Mouse (Mus musculus): ENCODE measurements around the gene Endog. TPM values are rescaled to one million over a fixed set of nuclear protein-coding genes. Genes with fewer than 3 reads are reported as not detected.
"Not testable (repeated sequence)": the region's sequence is repeated elsewhere in the genome, so short reads cannot be mapped to it uniquely, and the experiment has no call there.

The Endog gene
- polyA plus RNA-seq, 1 experiment from 2014 or later: 16.7 TPM

DNA sequence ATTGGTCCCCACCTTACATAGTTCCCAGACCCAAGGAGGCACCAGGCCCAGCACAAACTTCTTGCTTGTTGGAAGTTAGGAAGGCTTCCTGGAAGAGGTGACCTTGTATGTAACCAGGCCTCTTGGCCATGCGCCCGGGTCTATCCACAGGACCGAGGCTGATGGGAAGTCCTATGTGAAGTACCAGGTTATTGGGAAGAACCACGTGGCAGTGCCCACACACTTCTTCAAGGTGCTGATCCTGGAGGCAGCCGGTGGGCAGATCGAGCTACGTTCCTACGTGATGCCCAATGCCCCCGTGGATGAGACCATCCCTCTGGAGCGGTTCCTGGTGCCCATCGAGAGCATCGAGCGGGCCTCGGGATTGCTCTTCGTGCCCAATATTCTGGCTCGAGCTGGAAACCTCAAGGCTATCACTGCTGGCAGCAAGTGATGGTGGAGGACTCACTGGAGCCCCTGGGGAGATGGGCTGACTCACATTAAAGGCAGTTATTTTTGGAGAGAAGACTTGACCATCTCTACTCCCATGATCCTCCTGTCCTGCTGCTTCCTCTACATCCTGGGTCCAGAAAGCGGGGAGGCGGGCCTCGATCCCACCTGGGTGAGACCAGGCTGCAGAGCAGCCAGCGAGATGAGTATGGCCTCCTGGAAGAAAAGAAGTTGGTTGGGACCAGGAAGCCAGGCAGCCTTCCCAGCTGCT, 2.4 kb downstream of the Endog start:
- peaks cover 21% of the 10 kb centered on the region for H3K4me1 ChIP-seq
- no peak overlapping the region for H3K27ac ChIP-seq
- H3K4me2 ChIP-seq: no peak overlapping the region
- no peaks in the 10 kb centered on the region; the same call in 1 of the 2 replicates for H3K9me3 ChIP-seq
- ATAC-seq (ENCODE audit: borderline replicate concordance, extremely low read depth, low FRiP score, low TSS enrichment): no peak
- no peak overlapping the region for H3K9ac ChIP-seq
- H3K27me3 ChIP-seq: no peaks in the 10 kb centered on the region
- 93% methylated on average over 20 of the region's 20 CpGs for WGBS
- H3K36me3 ChIP-seq: peaks cover 47% of the 10 kb centered on the region
- no peak overlapping the region for H3K4me3 ChIP-seq

DNA sequence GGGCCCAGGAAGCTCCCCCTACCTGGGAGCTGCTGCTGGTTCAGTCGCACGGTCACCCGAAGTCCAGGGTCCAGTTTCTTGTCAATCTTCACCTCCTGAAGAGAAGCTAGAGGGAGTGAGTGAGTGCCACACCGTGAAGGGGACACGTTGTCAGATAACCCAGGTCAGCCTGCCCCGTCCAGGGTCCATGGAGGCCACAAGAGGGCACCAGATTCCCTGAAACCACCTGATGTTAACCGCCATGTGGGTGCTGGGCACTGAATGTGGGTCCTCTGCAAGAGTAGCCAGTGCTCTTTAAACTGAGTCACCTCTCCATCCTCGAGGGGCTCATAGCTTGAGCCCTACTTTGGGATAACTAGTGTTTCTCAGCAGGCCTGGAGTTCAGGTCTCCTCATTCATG, 4.6 kb downstream of the Endog start:
- Histone ChIP-seq H3K27me3 (no peaks in the 10 kb centered on the region), H3K36me3 (peaks cover 47% of the 10 kb centered on the region), H3K9me3 (no peaks in the 10 kb centered on the region), H3K4me2 (no peak overlapping the region), H3K9ac (no peak overlapping the region), H3K4me1 (peaks cover 21% of the 10 kb centered on the region), H3K4me3 (no peak overlapping the region), H3K27ac (no peak overlapping the region)
- ATAC-seq (ENCODE audit: borderline replicate concordance, extremely low read depth, low FRiP score, low TSS enrichment): no peak
- 84% methylated on average over 8 of the region's 8 CpGs for WGBS

DNA sequence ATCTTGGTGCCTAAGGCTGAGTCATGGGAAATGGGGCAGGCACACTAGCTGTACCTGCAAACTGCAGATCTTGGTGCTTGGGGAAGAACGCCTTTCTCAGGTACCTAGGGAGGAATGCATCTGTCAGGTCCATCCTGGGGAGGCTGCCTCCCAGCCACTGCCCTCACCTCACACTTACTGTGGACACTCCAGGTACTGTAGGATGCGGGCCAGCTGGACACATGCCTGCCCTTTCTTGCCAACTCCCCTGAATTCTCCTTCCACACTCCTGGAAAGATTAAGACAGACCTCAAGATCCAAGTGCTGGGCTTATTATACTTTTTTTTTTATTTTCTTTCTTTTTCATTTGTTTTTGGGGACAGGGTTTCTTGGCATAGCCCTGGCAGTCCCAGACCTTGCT, 5.3 kb downstream of the Endog start:
- no peak for ATAC-seq (ENCODE audit: borderline replicate concordance, extremely low read depth, low FRiP score, low TSS enrichment)
- no peaks in the 10 kb centered on the region for H3K27me3 ChIP-seq
- no peaks in the 10 kb centered on the region for H3K9me3 ChIP-seq
- H3K36me3 ChIP-seq: peaks cover 47% of the 10 kb centered on the region
- no peak overlapping the region for H3K4me2 ChIP-seq
- H3K4me3 ChIP-seq: no peak overlapping the region
- H3K9ac ChIP-seq: no peak overlapping the region
- WGBS: 86% methylated on average over 2 of the region's 2 CpGs
- H3K4me1 ChIP-seq: peaks cover 21% of the 10 kb centered on the region
- H3K27ac ChIP-seq: no peak overlapping the region

DNA sequence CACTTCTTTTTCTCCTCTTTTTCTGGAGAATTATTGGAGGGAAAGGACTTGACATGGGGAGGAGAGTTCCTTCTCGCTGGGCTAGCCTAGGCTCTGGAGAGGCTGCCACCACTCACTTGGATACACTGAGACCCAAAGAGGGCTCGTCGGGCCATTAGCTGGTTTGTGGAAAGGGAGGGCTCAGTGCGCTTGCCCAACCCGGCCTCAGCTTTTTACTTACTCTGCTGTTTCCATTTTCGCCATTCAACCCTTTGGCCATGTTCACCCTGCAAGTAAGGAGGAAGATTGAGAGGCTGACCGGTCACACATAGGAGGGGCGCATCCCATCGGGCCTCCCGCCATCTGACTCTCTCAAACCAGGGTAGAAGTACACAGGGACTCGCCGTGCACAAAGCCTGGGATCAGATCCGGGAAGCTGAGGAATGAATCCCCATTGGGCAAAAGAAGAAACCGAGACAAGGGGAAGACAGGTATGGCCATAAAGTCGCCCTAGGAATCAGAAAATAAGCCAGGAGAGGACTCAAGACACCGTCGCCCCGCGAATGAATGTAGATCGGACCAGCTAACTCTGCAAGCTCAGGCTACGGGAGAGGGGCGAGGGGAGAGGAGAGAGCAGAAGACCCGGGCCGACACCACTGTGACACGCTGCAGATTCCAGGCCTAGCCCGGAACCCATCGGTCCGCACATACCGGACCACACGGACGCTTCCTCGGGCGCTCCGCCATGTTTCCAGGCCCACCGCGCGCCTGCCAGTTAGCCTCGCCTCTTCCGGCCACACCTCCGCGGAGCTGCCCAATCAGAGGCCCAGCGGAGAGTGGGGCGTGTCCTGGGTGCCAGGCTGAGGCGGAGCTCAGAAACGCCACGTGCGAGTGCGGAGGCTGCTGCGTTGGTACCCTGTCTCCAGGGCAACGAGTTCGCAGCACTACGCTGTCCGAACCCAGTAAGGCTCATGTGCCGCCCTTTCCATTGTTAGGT, 6.7 kb downstream of the Endog start, which contains the start of gene Spout1:
Gene Spout1, minus strand, starts transcription at position 760 of the 976 bp plus-strand sequence.
- Histone ChIP-seq H3K27ac (no peak within 1 kb of the TSS), H3K27me3 (no peaks in the 10 kb centered on the region), H3K4me2 (peak within 1 kb of the TSS; percentile 84), H3K36me3 (peaks cover 41% of the 10 kb centered on the region), H3K4me3 (peak within 1 kb of the TSS; percentile 76), H3K4me1 (peaks cover 14% of the 10 kb centered on the region), H3K9ac (peak within 1 kb of the TSS; percentile 69), H3K9me3 (no peaks in the 10 kb centered on the region)
- peak; percentile 98 for ATAC-seq (ENCODE audit: borderline replicate concordance, extremely low read depth, low FRiP score, low TSS enrichment)
- 2% methylated on average over 54 of the region's 54 CpGs for WGBS

DNA sequence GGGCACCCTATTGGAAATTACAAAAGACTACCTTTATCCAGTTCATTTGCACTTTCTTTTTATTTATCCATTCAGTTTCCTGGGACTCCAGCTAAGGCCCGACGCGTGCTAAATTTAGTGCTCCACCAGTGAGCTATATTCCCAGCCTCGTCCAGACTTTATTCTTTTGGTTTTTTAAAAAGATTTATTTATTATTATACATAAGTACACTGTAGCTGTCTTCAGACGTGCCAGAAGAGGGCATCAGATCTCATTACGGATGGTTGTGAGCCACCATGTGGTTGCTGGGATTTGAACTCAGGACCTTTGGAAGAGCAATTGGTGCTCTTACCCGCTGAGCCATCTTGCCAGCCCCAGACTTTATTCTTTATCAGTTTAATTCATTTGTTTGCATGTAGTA, 7.4 kb downstream of the Endog start:
- not testable (repeated sequence) for H3K9ac ChIP-seq; ATAC-seq (ENCODE audit: borderline replicate concordance, extremely low read depth, low FRiP score, low TSS enrichment); H3K9me3 ChIP-seq; H3K27ac ChIP-seq; H3K27me3 ChIP-seq
- Histone ChIP-seq H3K4me1 (peaks cover 14% of the 10 kb centered on the region), H3K4me2 (peak overlapping the region; percentile 84), H3K4me3 (peak overlapping the region; percentile 76), H3K36me3 (peaks cover 34% of the 10 kb centered on the region)
- WGBS: 47% methylated on average over 7 of the region's 7 CpGs

DNA sequence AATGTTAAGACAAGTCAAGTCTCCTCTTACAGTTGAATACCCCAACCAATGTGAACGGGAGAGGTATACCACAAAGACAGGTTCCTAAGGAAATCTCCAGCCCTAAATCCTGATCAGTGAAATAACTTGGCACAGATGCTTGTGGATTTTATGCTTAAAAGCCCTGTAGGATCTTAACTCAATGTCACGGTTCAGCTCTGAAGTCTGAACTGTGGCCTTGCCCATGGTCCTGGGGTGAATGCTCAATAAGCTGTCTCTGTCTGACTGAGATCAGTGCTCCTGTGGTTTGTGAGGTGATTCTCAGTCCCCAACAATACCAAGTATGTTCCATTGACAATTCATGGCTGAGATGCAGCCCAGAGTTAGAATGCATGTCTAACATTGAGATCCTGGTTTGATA, 11.1 kb downstream of the Endog start:
- no peaks in the 10 kb centered on the region for H3K9me3 ChIP-seq
- ATAC-seq (ENCODE audit: borderline replicate concordance, extremely low read depth, low FRiP score, low TSS enrichment): no peak
- H3K4me3 ChIP-seq: no peak overlapping the region
- H3K4me1 ChIP-seq: peaks cover 8% of the 10 kb centered on the region
- H3K9ac ChIP-seq: no peak overlapping the region
- no peak overlapping the region for H3K27ac ChIP-seq
- H3K27me3 ChIP-seq: no peaks in the 10 kb centered on the region
- H3K4me2 ChIP-seq: no peak overlapping the region
- H3K36me3 ChIP-seq: 0 out of 2 replicates have a peak, but pooled peaks cover 4% of the 10 kb centered on the region
- WGBS: 88% methylated on average over 2 of the region's 2 CpGs

DNA sequence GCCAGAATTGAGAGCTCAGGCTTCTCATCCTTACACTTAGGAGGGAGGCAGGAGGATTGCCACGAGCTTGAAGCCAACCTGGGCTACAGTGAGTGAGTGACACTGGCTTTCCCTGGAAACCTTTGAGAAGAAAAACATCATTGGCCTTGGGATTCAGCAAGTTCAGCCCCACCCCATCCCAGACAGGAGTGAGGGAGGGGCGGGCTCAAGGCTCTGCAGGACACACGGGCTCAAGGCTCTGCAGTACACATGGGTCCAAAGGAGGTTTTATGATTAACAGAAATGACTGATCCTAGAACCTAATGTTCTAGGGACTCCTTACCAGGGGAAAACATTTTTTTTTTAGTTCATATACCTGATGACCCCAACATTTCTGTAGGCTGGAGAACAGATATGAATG, 12.4 kb downstream of the Endog start:
- H3K4me3 ChIP-seq: no peak overlapping the region
- no peak overlapping the region for H3K27ac ChIP-seq
- 0 out of 2 replicates have a peak, but pooled peaks cover 4% of the 10 kb centered on the region for H3K36me3 ChIP-seq
- no peak overlapping the region for H3K4me2 ChIP-seq
- H3K9ac ChIP-seq: no peak overlapping the region
- no peaks in the 10 kb centered on the region for H3K27me3 ChIP-seq
- no peaks in the 10 kb centered on the region for H3K4me1 ChIP-seq
- 78% methylated on average over 3 of the region's 3 CpGs for WGBS
- ATAC-seq (ENCODE audit: borderline replicate concordance, extremely low read depth, low FRiP score, low TSS enrichment): no peak
- no peaks in the 10 kb centered on the region for H3K9me3 ChIP-seq

DNA sequence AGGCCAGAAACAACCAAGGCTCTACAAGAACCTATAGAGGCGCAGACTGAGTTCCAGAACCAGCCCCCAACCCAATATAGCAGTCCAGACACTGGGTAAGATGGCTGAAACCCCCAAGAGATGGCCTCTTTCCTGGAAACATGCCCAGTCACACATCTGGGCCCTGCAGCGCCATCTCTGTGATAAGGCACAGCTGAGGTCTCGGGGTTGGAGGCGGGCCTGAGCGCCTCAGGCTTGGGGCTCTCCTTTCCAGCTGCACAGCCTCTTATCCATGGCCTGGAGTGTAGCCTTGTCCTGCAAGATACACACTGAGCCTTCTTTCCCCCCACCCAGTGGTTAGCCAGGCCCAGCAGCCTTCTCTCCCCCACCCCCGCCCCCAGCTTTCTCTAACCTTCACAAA, 14.0 kb downstream of the Endog start:
- no peaks in the 10 kb centered on the region for H3K9me3 ChIP-seq
- no peaks in the 10 kb centered on the region for H3K4me1 ChIP-seq
- ATAC-seq (ENCODE audit: borderline replicate concordance, extremely low read depth, low FRiP score, low TSS enrichment): no peak
- H3K4me2 ChIP-seq: no peak overlapping the region
- H3K36me3 ChIP-seq: 0 out of 2 replicates have a peak, but pooled peaks cover 4% of the 10 kb centered on the region
- WGBS: 81% methylated on average over 6 of the region's 6 CpGs
- H3K4me3 ChIP-seq: no peak overlapping the region
- H3K27me3 ChIP-seq: no peaks in the 10 kb centered on the region
- H3K27ac ChIP-seq: no peak overlapping the region
- H3K9ac ChIP-seq: no peak overlapping the region

DNA sequence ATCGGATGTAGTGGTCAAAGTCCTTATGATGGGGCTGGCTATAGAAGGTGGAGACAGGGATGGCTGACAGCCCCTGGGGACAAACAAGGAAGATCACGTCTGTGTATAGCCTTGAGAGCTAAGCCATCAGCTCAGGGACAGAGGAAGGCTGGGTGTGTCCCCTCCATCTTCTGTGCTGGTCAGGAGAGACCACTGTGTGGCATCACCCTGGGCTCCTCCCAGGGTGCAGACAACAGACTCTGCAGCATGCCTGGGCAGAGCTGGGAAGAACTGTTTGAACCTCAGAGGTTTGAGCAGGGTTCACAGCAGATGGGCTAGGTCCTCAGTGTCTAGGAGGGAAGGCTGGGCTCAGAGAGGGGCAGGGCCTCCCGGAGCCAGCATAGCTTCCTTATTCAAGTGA, 14.4 kb downstream of the Endog start:
- Histone ChIP-seq H3K9ac (no peak overlapping the region), H3K27ac (no peak overlapping the region), H3K4me1 (no peaks in the 10 kb centered on the region), H3K36me3 (0 out of 2 replicates have a peak, but pooled peaks cover 4% of the 10 kb centered on the region), H3K4me2 (no peak overlapping the region), H3K4me3 (no peak overlapping the region), H3K27me3 (no peaks in the 10 kb centered on the region), H3K9me3 (no peaks in the 10 kb centered on the region)
- ATAC-seq (ENCODE audit: borderline replicate concordance, extremely low read depth, low FRiP score, low TSS enrichment): no peak
- WGBS: 68% methylated on average over 3 of the region's 3 CpGs

DNA sequence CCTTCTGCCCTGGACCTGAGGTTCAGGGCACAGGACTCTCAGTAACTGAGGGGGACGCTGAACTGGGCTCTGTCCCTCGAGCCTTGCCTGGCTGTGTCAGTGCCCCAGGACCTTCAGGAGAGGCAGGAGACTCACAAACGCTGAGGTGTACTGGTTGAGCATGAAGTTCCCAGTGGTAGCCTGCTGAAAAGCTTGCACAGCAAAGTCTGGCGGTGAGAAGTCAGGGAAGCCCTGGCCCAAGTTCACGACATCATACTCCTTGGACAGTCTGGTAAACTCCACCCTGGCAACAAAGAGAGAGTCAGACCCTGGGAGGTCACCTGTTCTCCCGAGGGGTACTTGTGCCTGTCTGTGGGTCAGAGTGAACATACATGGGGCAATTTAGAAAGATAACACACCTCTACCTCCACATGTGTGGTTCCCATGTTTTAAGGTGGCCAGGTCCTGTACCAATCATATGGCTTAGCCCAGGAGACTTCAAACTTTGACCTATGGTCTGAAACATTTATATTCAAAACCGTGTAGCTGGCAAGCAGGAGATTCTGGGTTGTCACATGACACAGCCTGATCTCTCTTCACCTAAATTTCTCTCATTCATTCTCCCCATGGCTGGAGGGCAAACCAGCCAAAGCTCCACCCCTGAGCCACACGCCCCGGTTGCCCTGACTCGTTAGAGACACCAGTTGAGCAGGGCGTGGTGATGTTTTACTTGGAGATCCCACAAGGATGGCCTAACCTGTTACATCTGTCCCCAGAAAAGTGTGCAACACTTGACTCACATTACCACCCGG, 20.7 kb downstream of the Endog start:
- Histone ChIP-seq H3K9me3 (no peaks in the 10 kb centered on the region), H3K9ac (no peak overlapping the region)
- 82% methylated on average over 12 of the region's 12 CpGs for WGBS

DNA sequence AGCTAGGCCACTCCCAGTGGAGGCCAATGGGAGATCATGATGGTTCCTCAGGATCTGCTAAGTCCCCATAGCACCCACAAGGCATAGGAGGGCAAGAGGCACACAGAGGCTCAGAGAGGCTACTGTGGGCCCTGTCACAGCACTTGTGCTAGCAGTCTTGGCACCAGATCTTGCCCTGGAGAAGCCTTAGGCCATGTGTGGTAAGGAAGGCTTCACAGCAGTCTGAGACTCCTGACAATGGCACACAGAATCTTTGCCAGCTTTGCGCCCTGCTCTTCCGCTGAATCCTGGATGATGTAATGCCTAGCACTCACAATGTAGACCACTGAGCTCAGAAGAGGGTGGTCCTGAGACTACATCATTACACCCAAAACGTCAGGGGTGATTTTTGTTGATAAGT, 23.4 kb downstream of the Endog start:
- Histone ChIP-seq H3K27ac (no peak overlapping the region), H3K27me3 (no peaks in the 10 kb centered on the region), H3K4me1 (peaks cover 2% of the 10 kb centered on the region; the same call in 1 of the 2 replicates), H3K9ac (no peak overlapping the region), H3K4me2 (no peak overlapping the region), H3K36me3 (0 out of 2 replicates have a peak, but pooled peaks cover 4% of the 10 kb centered on the region), H3K9me3 (no peaks in the 10 kb centered on the region), H3K4me3 (no peak overlapping the region)
- ATAC-seq (ENCODE audit: borderline replicate concordance, extremely low read depth, low FRiP score, low TSS enrichment): no peak
- WGBS: 68% methylated on average over 3 of the region's 3 CpGs

More for the DNA sequence above, 20.7 kb downstream of the Endog start:
- Histone ChIP-seq H3K36me3 (0 out of 2 replicates have a peak, but pooled peaks cover 4% of the 10 kb centered on the region), H3K27ac (no peak overlapping the region), H3K4me1 (no peaks in the 10 kb centered on the region), H3K4me3 (no peak overlapping the region), H3K4me2 (no peak overlapping the region), H3K27me3 (no peaks in the 10 kb centered on the region)
- no peak for ATAC-seq (ENCODE audit: borderline replicate concordance, extremely low read depth, low FRiP score, low TSS enrichment)
